Mouse (Mus musculus) kidney, postnatal 25 days (tissue): ENCODE data around the gene Faah.

ENCODE experiments used
- DNase-seq, 2 experiments: peaks; one replicate each; pipeline ENCODE4 v3.0.0; 2021; ENCODE audit warnings: mixed read lengths in 2 of 2

Gene Faah

GRCm38 (mm10) chr4:115996729-115997128 is 21.0 kb downstream of the Faah start:
- no peak for DNase-seq

- DNase-seq, result no peak
These were observed 22.4 kb downstream of the Faah start for GRCm38 (mm10) chr4:115995376-115995730.

- no peak for DNase-seq
These were observed 22.9 kb downstream of the Faah start for GRCm38 (mm10) chr4:115994662-115995375.

- DNase-seq, result no peak
These were observed 28.3 kb downstream of the Faah start for GRCm38 (mm10) chr4:115989382-115989781.

GRCm38 (mm10) chr4:115987858-115988530 is 29.7 kb downstream of the Faah start:
- no peak for DNase-seq

GRCm38 (mm10) chr4:115987436-115987835 is 30.3 kb downstream of the Faah start:
- no peak for DNase-seq

- no peak for DNase-seq
These were observed 32.8 kb downstream of the Faah start for GRCm38 (mm10) chr4:115984967-115985366.

GRCm38 (mm10) chr4:115984111-115984510 is 33.6 kb downstream of the Faah start:
- peak; percentile 83 to 93 for DNase-seq

- peak; percentile 62 to 80 for DNase-seq
These were observed 37.0 kb downstream of the Faah start for GRCm38 (mm10) chr4:115980676-115981075.

- DNase-seq, result no peak
These were observed 38.3 kb downstream of the Faah start for GRCm38 (mm10) chr4:115979437-115979836.

- no peak for DNase-seq
These were observed 38.8 kb downstream of the Faah start for GRCm38 (mm10) chr4:115978911-115979310.

GRCm38 (mm10) chr4:115972543-115972942 is 45.2 kb downstream of the Faah start:
- no peak for DNase-seq

GRCm38 (mm10) chr4:115964446-115964845 is 53.3 kb downstream of the Faah start:
- DNase-seq, result peak in 1 of 2 experiments; percentile 26

GRCm38 (mm10) chr4:115963751-115964150 is 54.0 kb downstream of the Faah start:
- no peak for DNase-seq

GRCm38 (mm10) chr4:115962671-115963412 is 54.9 kb downstream of the Faah start:
- DNase-seq, result peak; percentile 10 to 46

- no peak for DNase-seq
These were observed 55.7 kb downstream of the Faah start for GRCm38 (mm10) chr4:115961991-115962390.

- DNase-seq, result no peak
These were observed 58.2 kb downstream of the Faah start for GRCm38 (mm10) chr4:115959546-115959945.

GRCm38 (mm10) chr4:115955494-115955775 is 62.3 kb downstream of the Faah start:
- DNase-seq, result no peak

GRCm38 (mm10) chr4:115954656-115955493 is 62.9 kb downstream of the Faah start:
- DNase-seq, result no peak

- peak; percentile 54 to 81 for DNase-seq
These were observed 64.2 kb downstream of the Faah start for GRCm38 (mm10) chr4:115953559-115953958.

GRCm38 (mm10) chr4:115952758-115953157 is 65.0 kb downstream of the Faah start:
- DNase-seq, result peak in 1 of 2 experiments; percentile 66

GRCm38 (mm10) chr4:115943669-115944314 is 73.9 kb downstream of the Faah start:
- DNase-seq, result no peak
